Mouse (Mus musculus): ENCODE results near the gene Olfr1214. TPM values are rescaled to one million over a fixed set of nuclear protein-coding genes. Genes with fewer than 3 reads are reported as not detected.
"Not testable (repeated sequence)": the region's sequence is repeated elsewhere in the genome, so short reads cannot be mapped to it uniquely, and the experiment has no call there.

The Olfr1214 gene
- total RNA-seq (2021): not detected
- long read RNA-seq, experiment 1: 0 reads
- long read RNA-seq, experiment 2: 0 reads

GRCm38 (mm10) chr2:88992553-88992952, at the start of gene Olfr1214:
TSS of gene Olfr1214 (minus strand) at chr2:88992653.
- no peak for DNase-seq (ENCODE audit: low spot score in 2 of 2)

- no peak for DNase-seq (ENCODE audit: low spot score in 2 of 2)
Observed at GRCm38 (mm10) chr2:89031965-89032364, 39.5 kb upstream of the Olfr1214 start, which contains the start of gene Olfr1217. TSS of gene Olfr1217 (minus strand) at chr2:89032065.

GRCm38 (mm10) chr2:89021436-89021835, 29.0 kb upstream of the Olfr1214 start:
- DNase-seq (ENCODE audit: low spot score in 2 of 2): not testable (repeated sequence)

DNA sequence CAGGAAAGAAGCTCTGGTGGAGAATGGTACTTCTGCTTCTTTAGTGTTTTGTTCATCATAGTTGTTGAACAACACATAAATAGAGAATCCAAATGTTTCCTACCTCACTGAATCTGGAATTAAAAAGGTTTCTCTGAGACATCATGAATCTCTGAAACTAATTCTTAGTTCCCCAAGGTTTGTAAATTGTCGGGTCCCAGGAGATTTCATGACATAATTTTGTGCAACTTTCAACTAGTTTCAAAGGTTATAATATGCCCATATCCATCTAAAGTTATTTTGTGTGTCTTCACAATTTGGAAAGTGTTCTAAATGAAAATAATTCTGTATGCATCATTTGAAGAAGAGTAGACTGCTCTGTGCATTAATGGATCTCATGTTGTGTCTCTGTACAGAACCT, 25.8 kb upstream of the Olfr1214 start, which contains the start of gene Olfr1216:
TSS of gene Olfr1216 (minus strand) at position 101 of the 400 bp plus-strand sequence.
- DNase-seq (ENCODE audit: low spot score in 2 of 2): no peak

DNA sequence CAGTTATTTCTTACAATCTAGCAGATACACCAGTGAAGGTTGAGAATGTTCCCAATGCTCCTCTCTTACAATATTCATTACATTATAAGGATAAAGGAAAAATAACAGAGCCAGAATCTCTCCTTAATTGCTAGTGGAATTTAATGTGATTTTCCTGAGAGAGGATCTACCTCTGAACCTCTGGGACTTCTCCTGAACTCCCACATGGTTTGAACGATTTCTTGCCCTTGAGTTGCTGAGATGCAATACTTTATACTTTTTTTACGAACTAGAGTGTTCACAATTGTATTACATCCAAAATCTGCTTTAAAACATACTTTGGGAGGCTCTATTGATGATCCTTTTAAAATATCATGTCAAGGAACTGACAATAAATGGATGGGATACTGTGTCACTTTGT, 14.4 kb upstream of the Olfr1214 start, which contains the start of gene Olfr1215:
TSS of gene Olfr1215 (minus strand) at position 101 of the 400 bp plus-strand sequence.
- DNase-seq (ENCODE audit: low spot score in 2 of 2): no peak

- no peak for DNase-seq (ENCODE audit: low spot score in 2 of 2)
Observed at GRCm38 (mm10) chr2:88980181-88980580, 12.3 kb downstream of the Olfr1214 start, which contains the start of gene Gm13762. TSS of gene Gm13762 (minus strand) at chr2:88980281.

DNA sequence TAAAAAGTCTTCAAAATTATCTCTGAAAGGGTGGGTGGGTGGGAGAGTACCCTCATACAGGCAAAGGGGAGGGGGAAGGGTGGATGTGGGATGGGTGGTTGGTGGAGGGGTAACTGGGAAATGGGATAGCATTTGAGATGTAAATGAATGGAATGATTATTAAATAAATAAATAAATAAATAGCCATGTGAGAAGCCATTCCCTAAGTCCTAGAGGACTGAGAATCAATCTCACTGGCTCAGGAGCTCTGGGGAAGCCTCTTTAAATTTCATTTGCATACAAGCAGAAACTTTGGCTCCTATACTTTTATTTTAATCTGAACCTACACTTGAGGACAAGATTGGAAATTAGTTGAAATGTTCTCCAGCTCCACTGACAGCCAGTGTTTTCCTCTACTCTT, 38.8 kb downstream of the Olfr1214 start, which contains the start of gene Olfr1212:
TSS of gene Olfr1212 (plus strand) at position 301 of the 400 bp plus-strand sequence.
- no peak for DNase-seq (ENCODE audit: low spot score in 2 of 2)

DNA sequence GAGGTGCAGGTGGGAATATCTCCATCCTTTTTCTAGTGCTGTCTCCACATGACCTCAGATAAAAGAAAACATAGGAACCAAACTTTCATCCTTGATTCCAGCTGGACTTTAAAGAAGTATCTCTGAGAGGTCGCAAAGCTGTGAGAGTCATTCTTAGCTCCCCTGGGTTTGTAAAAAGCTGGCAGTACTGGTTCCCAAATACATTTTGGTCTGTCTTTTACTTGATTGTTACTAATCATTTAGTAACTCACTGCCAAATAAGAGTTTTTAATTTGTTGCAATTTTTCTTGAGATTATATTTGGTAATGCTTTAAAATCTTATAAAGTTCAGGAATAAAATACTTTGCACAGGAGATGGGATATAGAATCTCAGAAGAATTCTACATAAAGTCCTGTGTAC, 54.4 kb downstream of the Olfr1214 start, which contains the start of gene Olfr1211:
TSS of gene Olfr1211 (minus strand) at position 101 of the 400 bp plus-strand sequence.
- no peak for DNase-seq (ENCODE audit: low spot score in 2 of 2)

Other genes with a start within 250 kb of the Olfr1214 start
- gene Olfr1198, start 241.3 kb downstream of the Olfr1214 start, total RNA-seq (2021): not detected
- gene Olfr1199, start 232.2 kb downstream of the Olfr1214 start, total RNA-seq (2021): not detected
- not detected for gene Olfr1200, start 222.2 kb downstream of the Olfr1214 start, total RNA-seq (2021)
- not detected for gene Olfr1201, start 199.6 kb downstream of the Olfr1214 start, total RNA-seq (2021)
- not detected for gene Olfr1202, start 178.2 kb downstream of the Olfr1214 start, total RNA-seq (2021)
- not detected for gene Olfr1205, start 162.9 kb downstream of the Olfr1214 start, total RNA-seq (2021)
- not detected for gene Olfr1204, start 143.4 kb downstream of the Olfr1214 start, total RNA-seq (2021)
- not detected for gene Olfr1206, start 129.4 kb downstream of the Olfr1214 start, total RNA-seq (2021)
- not detected for gene Olfr1208, start 90.3 kb downstream of the Olfr1214 start, total RNA-seq (2021)
- not detected for gene Olfr1209, start 77.5 kb downstream of the Olfr1214 start, total RNA-seq (2021)
- gene Olfr1211, start 54.5 kb downstream of the Olfr1214 start, total RNA-seq (2021): not detected
- not detected for gene Olfr1212, start 38.7 kb downstream of the Olfr1214 start, total RNA-seq (2021)
- not detected for gene Gm13762, start 12.4 kb downstream of the Olfr1214 start, total RNA-seq (2021)
- gene Olfr1215, start 14.3 kb upstream of the Olfr1214 start, total RNA-seq (2021): not detected
- gene Olfr1216, start 25.7 kb upstream of the Olfr1214 start, total RNA-seq (2021): not detected
- gene Olfr1217, start 39.4 kb upstream of the Olfr1214 start, total RNA-seq (2021): not detected
- not detected for gene Olfr1218, start 68.5 kb upstream of the Olfr1214 start, total RNA-seq (2021)
- gene Olfr1219, start 90.9 kb upstream of the Olfr1214 start, total RNA-seq (2021): not detected
- not detected for gene Olfr1220, start 114.2 kb upstream of the Olfr1214 start, total RNA-seq (2021)
- gene Olfr1221, start 124.6 kb upstream of the Olfr1214 start, total RNA-seq (2021): not detected
- not detected for gene Olfr1222, start 140.4 kb upstream of the Olfr1214 start, total RNA-seq (2021)
- gene Olfr1223, start 158.9 kb upstream of the Olfr1214 start, total RNA-seq (2021): not detected
- gene Olfr1224-ps1, start 171.4 kb upstream of the Olfr1214 start, total RNA-seq (2021): not detected
- not detected for gene Olfr1225, start 182.0 kb upstream of the Olfr1214 start, total RNA-seq (2021)
- gene Olfr1226, start 207.4 kb upstream of the Olfr1214 start, total RNA-seq (2021): not detected

Data from layer of hippocampus, postnatal 14 days (tissue).